Mouse (Mus musculus) fat pad, adult 2 months (tissue): ENCODE measurements at regions not wholly inside any gene's neighbourhood (a gene's known extent, or its start where the extent isn't known, plus 50 kb on each side); places are given as distances from the start of the nearest gene placed in this dataset.

Experiments used
- DNase-seq: peaks from one replicate; pipeline ENCODE4 v3.0.0-alpha.2; 2011; ENCODE audit warnings: low read depth, low spot score; ENCODE audit errors: extremely low read depth

- no peak for DNase-seq
Observed at GRCm38 (mm10) chr1:107908236-107909063, 318.6 kb downstream of the Serpinb8 start.

GRCm38 (mm10) chr1:107914671-107915590 is 325.1 kb downstream of the Serpinb8 start:
- no peak for DNase-seq

- no peak for DNase-seq
Observed at GRCm38 (mm10) chr1:107917037-107917436, 327.2 kb downstream of the Serpinb8 start.

GRCm38 (mm10) chr1:107941601-107942270 is 351.9 kb downstream of the Serpinb8 start:
- DNase-seq, result no peak

- DNase-seq, result no peak
Observed at GRCm38 (mm10) chr1:107946204-107946939, 356.6 kb downstream of the Serpinb8 start.

- no peak for DNase-seq
Observed at GRCm38 (mm10) chr1:107950396-107950795, 360.6 kb downstream of the Serpinb8 start.

GRCm38 (mm10) chr1:107961009-107961408 is 371.2 kb downstream of the Serpinb8 start:
- no peak for DNase-seq

- DNase-seq, result no peak
Observed at GRCm38 (mm10) chr1:107975626-107976335, 386.0 kb downstream of the Serpinb8 start.

- no peak for DNase-seq
Observed at GRCm38 (mm10) chr1:107977686-107978085, 387.9 kb downstream of the Serpinb8 start.

- no peak for DNase-seq
Observed at GRCm38 (mm10) chr1:107978411-107978810, 388.6 kb downstream of the Serpinb8 start.

GRCm38 (mm10) chr1:107985646-107986045 is 395.8 kb downstream of the Serpinb8 start:
- DNase-seq, result no peak

- DNase-seq, result no peak
Observed at GRCm38 (mm10) chr1:107988076-107988475, 398.3 kb downstream of the Serpinb8 start.

- DNase-seq, result no peak
Observed at GRCm38 (mm10) chr1:107993013-107993412, 403.2 kb downstream of the Serpinb8 start.

GRCm38 (mm10) chr1:108023721-108024353 is 434.0 kb downstream of the Serpinb8 start:
- no peak for DNase-seq

GRCm38 (mm10) chr1:108024705-108025104 is 434.9 kb downstream of the Serpinb8 start:
- DNase-seq, result no peak

- DNase-seq, result no peak
Observed at GRCm38 (mm10) chr1:108026461-108026860, 436.7 kb downstream of the Serpinb8 start.

- DNase-seq, result no peak
Observed at GRCm38 (mm10) chr1:108046194-108046593, 456.4 kb downstream of the Serpinb8 start.

GRCm38 (mm10) chr1:108046857-108047714 is 457.3 kb downstream of the Serpinb8 start:
- DNase-seq, result no peak
